Mouse (Mus musculus) kidney, adult 2 months (tissue): ENCODE data around the gene Agmo.

Experiments
- CTCF ChIP-seq: fragments of 200-500 bp; conservative IDR thresholded peaks from 2 replicates; pipeline ENCODE4 v1.5.1; 2011; ENCODE audit warnings: low read depth, mild to moderate bottlenecking, control low read depth, low read length, moderate library complexity, mixed read lengths; ENCODE audit not compliant: insufficient read depth, insufficient read length
- POLR2A ChIP-seq: fragments of 200-500 bp; IDR thresholded peaks from one replicate; pipeline ENCODE4 v1.6.1; 2011; ENCODE audit warnings: low read depth, low read length, control low read depth

DNA sequence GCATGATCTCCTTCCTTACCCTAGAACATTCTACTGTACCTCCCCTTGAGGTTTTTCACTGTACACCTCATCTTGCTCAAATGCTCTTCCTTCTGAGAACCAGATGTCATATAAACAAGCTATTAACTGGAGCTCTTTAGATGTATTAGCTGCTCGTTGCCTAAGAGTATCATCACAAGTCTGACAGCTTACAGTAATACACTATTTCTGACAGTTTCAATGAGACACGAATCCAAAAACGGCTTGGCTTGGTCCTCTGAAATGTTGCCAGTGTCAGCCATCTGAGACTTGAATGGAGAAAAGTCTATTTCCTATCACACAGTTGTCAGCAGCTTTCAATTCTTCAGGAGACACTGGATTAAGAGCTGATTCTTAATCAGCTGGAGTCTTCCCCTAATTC, 257.4 kb downstream of the Agmo start:
- TF ChIP-seq CTCF (no peak), POLR2A (no peak)
